Mouse (Mus musculus): ENCODE results near the gene Prdm16. TPM values are rescaled to one million over a fixed set of nuclear protein-coding genes. Genes with fewer than 3 reads are reported as not detected.

Prdm16 gene
- polyA plus RNA-seq, 1 experiment from 2014 or later: 87.1 TPM

DNA sequence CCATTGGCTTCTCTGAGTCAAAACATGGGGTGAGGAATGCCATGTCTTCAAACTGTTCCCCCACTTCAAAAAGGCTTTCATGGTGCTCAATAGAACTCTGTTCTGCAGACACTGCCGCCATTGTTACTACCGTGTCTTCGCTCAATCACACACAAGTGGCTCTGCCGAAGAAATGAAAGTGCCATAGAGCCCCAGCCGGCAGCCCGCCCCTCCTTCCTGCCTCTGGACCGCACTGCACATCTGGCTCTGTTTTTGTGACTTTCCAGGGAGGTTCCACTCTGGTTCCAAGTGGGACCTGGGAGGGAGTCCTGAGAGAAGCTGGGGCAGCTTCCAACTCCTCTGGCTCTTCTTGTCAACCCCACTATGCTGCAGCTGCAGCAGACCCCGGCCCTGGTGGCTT, 251.5 kb downstream of the Prdm16 start:
- Histone ChIP-seq H3K4me3 (ENCODE audit: low read depth, low read length) (no peak overlapping the region), H3K9me3 (ENCODE audit: control insufficient read depth, low read length) (no peaks in the 10 kb centered on the region), H3K9ac (ENCODE audit: low read length) (no peak overlapping the region), H3K4me1 (ENCODE audit: control insufficient read depth, insufficient read depth, low read length) (peaks cover 53% of the 10 kb centered on the region), H3K27me3 (ENCODE audit: control insufficient read depth, insufficient read depth, low read length) (no peaks in the 10 kb centered on the region), H3K27ac (replicated peaks; ENCODE audit: low read depth, low read length) (peak overlapping the region; percentile 61), H3K36me3 (ENCODE audit: control insufficient read depth, insufficient read depth, low read length) (no peaks in the 10 kb centered on the region), H3K4me2 (ENCODE audit: low read depth, severe bottlenecking) (no peak overlapping the region)
- WGBS: 38% methylated on average over 8 of the region's 8 CpGs
- DNase-seq (ENCODE audit: low spot score): peak; percentile 64
- ATAC-seq (ENCODE audit: insufficient number of reproducible peaks, low FRiP score, low TSS enrichment, low read depth): no peak

DNA sequence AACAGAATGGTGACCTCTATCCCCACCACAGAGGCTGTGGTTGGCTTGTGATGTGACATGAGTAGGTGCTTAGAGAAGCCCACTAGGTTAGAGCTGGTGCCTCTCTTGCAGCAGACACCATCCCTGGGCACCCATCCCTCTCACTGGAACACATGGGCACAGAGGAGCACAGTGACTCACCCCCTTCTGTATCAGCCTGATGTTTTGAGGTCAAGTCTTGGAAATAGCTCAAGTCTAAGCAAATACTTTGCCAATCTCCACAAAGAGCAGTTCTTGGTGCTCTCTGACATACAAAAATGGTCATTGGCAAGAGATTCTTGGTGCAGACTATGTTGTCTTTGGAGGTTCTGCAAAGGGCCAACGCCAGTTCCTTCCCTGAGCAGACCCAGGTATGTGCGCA, 257.8 kb downstream of the Prdm16 start:
- H3K9ac ChIP-seq (ENCODE audit: low read length): no peak overlapping the region
- ATAC-seq (ENCODE audit: insufficient number of reproducible peaks, low FRiP score, low TSS enrichment, low read depth) (no peak), DNase-seq (ENCODE audit: low spot score) (no peak)
- no peak overlapping the region for H3K4me2 ChIP-seq (ENCODE audit: low read depth, severe bottlenecking)
- WGBS: 93% methylated on average over 2 of the region's 2 CpGs
- no peak overlapping the region for H3K4me3 ChIP-seq (ENCODE audit: low read depth, low read length)
- H3K9me3 ChIP-seq (ENCODE audit: control insufficient read depth, low read length): no peaks in the 10 kb centered on the region
- no peak overlapping the region for H3K27ac ChIP-seq (replicated peaks; ENCODE audit: low read depth, low read length)
- no peaks in the 10 kb centered on the region for H3K36me3 ChIP-seq (ENCODE audit: control insufficient read depth, insufficient read depth, low read length)
- H3K4me1 ChIP-seq (ENCODE audit: control insufficient read depth, insufficient read depth, low read length): no peaks in the 10 kb centered on the region; the same call in 1 of the 2 replicates
- H3K27me3 ChIP-seq (ENCODE audit: control insufficient read depth, insufficient read depth, low read length): no peaks in the 10 kb centered on the region

DNA sequence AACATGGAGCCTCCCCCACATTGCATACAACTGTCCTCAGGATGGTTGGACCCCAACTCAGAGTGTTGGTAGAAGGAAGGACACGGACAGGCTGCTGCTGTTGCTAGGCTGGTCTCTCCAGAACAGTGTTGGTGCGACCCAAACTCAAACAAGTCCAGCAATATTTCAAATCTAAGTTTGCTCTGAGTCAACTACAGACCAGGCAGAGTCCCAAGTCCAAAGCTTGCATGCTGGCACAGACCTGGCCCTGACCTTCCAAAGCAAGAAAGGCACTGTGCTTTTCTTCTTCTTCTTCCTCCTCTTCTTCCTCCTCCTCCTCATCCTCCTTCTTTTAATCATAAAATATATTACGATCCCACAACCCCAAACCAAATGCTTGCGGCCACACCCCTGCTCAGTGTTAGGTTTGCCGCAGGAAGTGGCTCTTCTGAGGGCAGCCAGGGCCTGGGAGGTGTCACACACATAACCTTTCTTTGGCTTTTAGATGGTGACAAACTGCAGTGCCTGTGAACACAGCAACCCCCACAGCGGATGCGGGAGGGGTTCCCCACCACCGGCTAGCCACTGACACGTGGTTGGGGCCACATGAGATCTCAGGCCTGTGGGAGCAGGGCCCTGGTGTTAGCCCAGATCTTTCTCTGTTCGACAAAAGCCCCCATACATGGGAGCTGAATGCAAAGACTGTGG, 260.6 kb downstream of the Prdm16 start:
- DNase-seq (ENCODE audit: low spot score) (no peak), ATAC-seq (ENCODE audit: insufficient number of reproducible peaks, low FRiP score, low TSS enrichment, low read depth) (no peak)
- Histone ChIP-seq H3K27me3 (ENCODE audit: control insufficient read depth, insufficient read depth, low read length) (no peaks in the 10 kb centered on the region), H3K4me2 (ENCODE audit: low read depth, severe bottlenecking) (no peak overlapping the region), H3K9ac (ENCODE audit: low read length) (no peak overlapping the region), H3K9me3 (ENCODE audit: control insufficient read depth, low read length) (no peaks in the 10 kb centered on the region), H3K27ac (replicated peaks; ENCODE audit: low read depth, low read length) (no peak overlapping the region), H3K4me1 (ENCODE audit: control insufficient read depth, insufficient read depth, low read length) (peaks cover 18% of the 10 kb centered on the region), H3K36me3 (ENCODE audit: control insufficient read depth, insufficient read depth, low read length) (no peaks in the 10 kb centered on the region), H3K4me3 (ENCODE audit: low read depth, low read length) (no peak overlapping the region)
- WGBS: 81% methylated on average over 10 of the region's 10 CpGs

DNA sequence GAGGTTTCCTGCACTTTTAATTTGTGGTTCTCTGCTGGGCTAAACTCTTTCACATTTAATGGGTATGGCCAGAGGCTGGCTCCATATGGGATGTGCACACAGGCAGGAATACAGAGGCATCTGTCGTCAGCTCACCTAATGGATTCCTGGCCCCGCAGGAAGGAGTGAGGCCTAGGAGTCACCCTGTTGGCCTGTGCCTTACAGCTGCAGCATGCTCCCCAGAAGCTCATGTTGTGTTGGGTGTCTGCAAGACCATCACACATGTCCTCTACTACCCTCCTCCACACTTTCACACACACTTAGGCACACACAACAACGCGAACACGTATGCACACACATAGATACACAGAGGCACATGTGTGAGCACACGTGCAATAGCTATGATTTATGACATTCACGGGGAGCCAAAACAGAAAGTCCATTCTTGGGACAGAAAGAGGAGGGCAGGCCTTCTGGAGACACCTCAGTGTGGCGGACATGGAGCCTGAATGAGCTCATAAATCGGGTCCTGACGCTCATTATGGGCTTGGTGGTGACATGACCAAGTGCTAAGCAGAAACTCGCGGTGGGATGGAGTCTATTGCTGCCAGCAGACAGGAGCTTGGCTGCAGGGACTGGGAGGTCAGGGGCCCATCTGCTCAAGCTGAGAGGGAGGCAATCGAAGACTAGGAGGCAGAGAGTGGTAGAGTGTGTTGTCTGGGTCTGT, 265.0 kb downstream of the Prdm16 start:
- peaks cover 1% of the 10 kb centered on the region; the same call in 1 of the 2 replicates for H3K36me3 ChIP-seq (ENCODE audit: control insufficient read depth, insufficient read depth, low read length)
- peak; percentile 74 for ATAC-seq (ENCODE audit: insufficient number of reproducible peaks, low FRiP score, low TSS enrichment, low read depth)

DNA sequence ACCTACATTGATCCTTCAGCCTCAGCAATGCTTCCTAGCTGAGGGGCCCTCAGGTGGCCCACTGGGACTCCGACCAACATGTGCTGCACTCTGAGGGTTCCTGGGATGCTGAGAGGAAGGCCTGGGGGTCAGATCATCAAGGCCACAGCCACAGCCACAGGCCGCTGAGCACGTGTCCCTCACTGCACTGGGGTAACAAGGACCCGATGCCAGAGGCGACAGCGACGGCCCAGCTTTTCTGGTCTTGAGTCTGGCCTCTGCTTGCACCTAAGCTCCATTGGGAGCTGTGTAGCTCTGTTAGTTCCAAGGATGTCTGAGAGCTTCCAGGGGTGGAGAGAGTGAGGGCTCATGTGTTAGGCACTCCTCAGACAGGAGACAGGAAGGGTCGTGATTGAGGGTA, 265.8 kb downstream of the Prdm16 start:
- Histone ChIP-seq H3K4me3 (ENCODE audit: low read depth, low read length) (no peak overlapping the region), H3K9ac (ENCODE audit: low read length) (no peak overlapping the region), H3K4me2 (ENCODE audit: low read depth, severe bottlenecking) (no peak overlapping the region), H3K27me3 (ENCODE audit: control insufficient read depth, insufficient read depth, low read length) (no peaks in the 10 kb centered on the region), H3K27ac (replicated peaks; ENCODE audit: low read depth, low read length) (peak overlapping the region; percentile 75; the same call in 1 of the 2 replicates), H3K4me1 (ENCODE audit: control insufficient read depth, insufficient read depth, low read length) (peaks cover 30% of the 10 kb centered on the region), H3K36me3 (ENCODE audit: control insufficient read depth, insufficient read depth, low read length) (peaks cover 3% of the 10 kb centered on the region; the same call in 1 of the 2 replicates), H3K9me3 (ENCODE audit: control insufficient read depth, low read length) (no peaks in the 10 kb centered on the region)
- WGBS: 39% methylated on average over 8 of the region's 8 CpGs
- DNase-seq (ENCODE audit: low spot score): no peak
- ATAC-seq (ENCODE audit: insufficient number of reproducible peaks, low FRiP score, low TSS enrichment, low read depth): no peak

More for the DNA sequence above, 265.0 kb downstream of the Prdm16 start:
- Histone ChIP-seq H3K27ac (replicated peaks; ENCODE audit: low read depth, low read length) (peak overlapping the region; percentile 81), H3K9ac (ENCODE audit: low read length) (no peak overlapping the region), H3K27me3 (ENCODE audit: control insufficient read depth, insufficient read depth, low read length) (no peaks in the 10 kb centered on the region), H3K4me3 (ENCODE audit: low read depth, low read length) (no peak overlapping the region), H3K9me3 (ENCODE audit: control insufficient read depth, low read length) (no peaks in the 10 kb centered on the region), H3K4me2 (ENCODE audit: low read depth, severe bottlenecking) (no peak overlapping the region), H3K4me1 (ENCODE audit: control insufficient read depth, insufficient read depth, low read length) (peaks cover 30% of the 10 kb centered on the region)
- WGBS: 21% methylated on average over 13 of the region's 13 CpGs
- peak; percentile 84 for DNase-seq (ENCODE audit: low spot score)

DNA sequence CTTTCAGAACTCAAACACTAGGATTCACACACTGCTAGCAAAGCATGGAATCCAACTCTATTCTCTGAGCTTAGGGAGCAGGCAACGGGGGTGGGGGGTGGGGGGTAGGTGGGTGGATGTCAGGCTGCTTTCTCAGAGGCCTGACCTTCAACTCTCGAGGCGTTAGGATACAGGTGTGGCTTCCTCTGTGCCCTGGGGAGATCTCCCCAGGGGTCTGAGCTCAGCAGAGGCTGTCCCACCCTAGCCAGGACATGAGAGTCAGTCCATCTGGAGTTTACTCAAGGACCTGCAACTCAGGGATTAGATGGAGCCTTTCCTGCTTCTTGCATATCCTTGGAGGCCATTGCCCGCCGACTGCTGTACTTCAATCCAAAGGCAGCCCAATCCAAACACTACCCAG, 267.6 kb downstream of the Prdm16 start:
- Histone ChIP-seq H3K4me3 (ENCODE audit: low read depth, low read length) (no peak overlapping the region), H3K27me3 (ENCODE audit: control insufficient read depth, insufficient read depth, low read length) (no peaks in the 10 kb centered on the region), H3K4me1 (ENCODE audit: control insufficient read depth, insufficient read depth, low read length) (peaks cover 30% of the 10 kb centered on the region), H3K36me3 (ENCODE audit: control insufficient read depth, insufficient read depth, low read length) (peaks cover 6% of the 10 kb centered on the region; the same call in 1 of the 2 replicates), H3K9ac (ENCODE audit: low read length) (no peak overlapping the region), H3K4me2 (ENCODE audit: low read depth, severe bottlenecking) (no peak overlapping the region), H3K9me3 (ENCODE audit: control insufficient read depth, low read length) (no peaks in the 10 kb centered on the region), H3K27ac (replicated peaks; ENCODE audit: low read depth, low read length) (no peak overlapping the region)
- DNase-seq (ENCODE audit: low spot score): no peak
- no peak for ATAC-seq (ENCODE audit: insufficient number of reproducible peaks, low FRiP score, low TSS enrichment, low read depth)
- 77% methylated on average over 5 of the region's 5 CpGs for WGBS

DNA sequence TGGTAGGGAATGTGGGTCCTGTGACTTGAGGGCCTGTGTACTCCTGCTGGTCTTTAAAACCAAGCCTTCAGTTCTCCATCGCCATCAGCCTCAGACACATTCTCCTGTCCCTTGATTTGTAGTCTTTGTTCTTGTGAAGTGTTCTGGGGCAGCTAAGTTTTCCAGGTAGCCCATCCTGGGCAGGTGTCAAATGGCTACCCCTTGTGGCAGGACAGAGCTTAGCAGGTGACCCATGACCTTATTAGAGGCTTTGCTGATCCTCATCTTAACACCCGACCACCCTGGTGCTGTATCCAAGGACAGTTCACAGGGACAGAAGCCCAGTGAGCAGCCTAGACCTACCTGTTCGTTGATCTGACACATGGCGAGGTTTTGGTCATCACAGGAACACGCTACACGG, 269.8 kb downstream of the Prdm16 start:
- Histone ChIP-seq H3K4me3 (ENCODE audit: low read depth, low read length) (no peak overlapping the region), H3K9me3 (ENCODE audit: control insufficient read depth, low read length) (no peaks in the 10 kb centered on the region), H3K36me3 (ENCODE audit: control insufficient read depth, insufficient read depth, low read length) (peaks cover 6% of the 10 kb centered on the region; the same call in 1 of the 2 replicates), H3K27ac (replicated peaks; ENCODE audit: low read depth, low read length) (no peak overlapping the region), H3K27me3 (ENCODE audit: control insufficient read depth, insufficient read depth, low read length) (no peaks in the 10 kb centered on the region), H3K9ac (ENCODE audit: low read length) (no peak overlapping the region), H3K4me2 (ENCODE audit: low read depth, severe bottlenecking) (no peak overlapping the region; the same call in 1 of the 2 replicates), H3K4me1 (ENCODE audit: control insufficient read depth, insufficient read depth, low read length) (peaks cover 25% of the 10 kb centered on the region)
- ATAC-seq (ENCODE audit: insufficient number of reproducible peaks, low FRiP score, low TSS enrichment, low read depth) (no peak), DNase-seq (ENCODE audit: low spot score) (no peak)
- 80% methylated on average over 6 of the region's 6 CpGs for WGBS

DNA sequence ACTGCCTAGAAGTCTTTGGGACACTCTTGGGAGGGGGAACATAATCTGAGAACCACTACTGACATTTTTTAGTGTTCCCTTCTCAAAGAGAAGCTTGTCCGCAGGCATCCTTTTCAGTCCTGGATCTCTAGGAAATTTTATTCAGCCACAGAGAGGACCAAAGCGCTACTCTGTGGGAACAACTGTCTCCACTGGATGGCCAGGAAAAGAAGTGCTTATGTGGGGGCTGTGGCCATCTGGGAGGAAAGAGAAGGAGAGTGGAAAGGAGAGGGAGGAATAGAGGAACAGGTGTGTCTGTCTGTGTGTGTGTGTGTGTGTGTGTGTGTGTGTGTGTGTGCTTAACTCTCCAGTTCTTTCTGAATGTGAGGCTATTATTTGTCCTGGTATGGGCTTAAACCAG, 271.9 kb downstream of the Prdm16 start:
- no peak for DNase-seq (ENCODE audit: low spot score)
- 93% methylated on average over 2 of the region's 2 CpGs for WGBS
- no peak for ATAC-seq (ENCODE audit: insufficient number of reproducible peaks, low FRiP score, low TSS enrichment, low read depth)
- no peaks in the 10 kb centered on the region for H3K27me3 ChIP-seq (ENCODE audit: control insufficient read depth, insufficient read depth, low read length)
- H3K4me1 ChIP-seq (ENCODE audit: control insufficient read depth, insufficient read depth, low read length): peaks cover 16% of the 10 kb centered on the region
- no peak overlapping the region for H3K27ac ChIP-seq (replicated peaks; ENCODE audit: low read depth, low read length)
- H3K36me3 ChIP-seq (ENCODE audit: control insufficient read depth, insufficient read depth, low read length): peaks cover 6% of the 10 kb centered on the region; the same call in 1 of the 2 replicates
- no peak overlapping the region for H3K4me2 ChIP-seq (ENCODE audit: low read depth, severe bottlenecking)
- H3K9me3 ChIP-seq (ENCODE audit: control insufficient read depth, low read length): no peaks in the 10 kb centered on the region
- no peak overlapping the region for H3K4me3 ChIP-seq (ENCODE audit: low read depth, low read length)
- no peak overlapping the region for H3K9ac ChIP-seq (ENCODE audit: low read length)

Measured in limb, embryonic 11.5 days (tissue).